Mouse (Mus musculus): ENCODE data around the gene Mkrn2os. TPM values are rescaled to one million over a fixed set of nuclear protein-coding genes. Genes with fewer than 3 reads are reported as not detected.

Gene Mkrn2os
- total RNA-seq, 2 experiments from 2014 or later: not detected

Other genes with a start within 250 kb of the Mkrn2os start
- gene Pparg, start 231.6 kb downstream of the Mkrn2os start, total RNA-seq (2021): 100 to 1,000 TPM in 1 of 2 experiments, 10 to 100 TPM in 1; 48.5 to 157 TPM
- 1 to 10 TPM; 6.8 to 8.7 TPM for gene Tsen2, start 47.9 kb downstream of the Mkrn2os start, total RNA-seq (2021)
- gene Mkrn2, start 9.3 kb upstream of the Mkrn2os start, total RNA-seq (2021): 10 to 100 TPM; 34.8 to 37.9 TPM
- 100 to 1,000 TPM in 1 of 2 experiments, 10 to 100 TPM in 1; 89.9 to 101 TPM for gene Raf1, start 84.1 kb upstream of the Mkrn2os start, total RNA-seq (2021)
- under 1 TPM; 0.43 to 0.45 TPM for gene Tmem40, start 169.8 kb upstream of the Mkrn2os start, total RNA-seq (2021)
- 1 to 10 TPM; 5.8 to 9.5 TPM for gene Cand2, start 182.0 kb upstream of the Mkrn2os start, total RNA-seq (2021)
- gene Rpl32, start 216.2 kb upstream of the Mkrn2os start, total RNA-seq (2021): 1,000 to 10,000 TPM; 1,000 to 1,116 TPM
- gene Efcab12, start 245.8 kb upstream of the Mkrn2os start, total RNA-seq (2021): under 1 TPM; 0.58 to 0.80 TPM